Mouse (Mus musculus): ENCODE results near the gene Atxn10. TPM values are rescaled to one million over a fixed set of nuclear protein-coding genes. Genes with fewer than 3 reads are reported as not detected.
A peak's percentile ranks its signal among the peaks of the same experiment; 100 is the strongest.

Gene Atxn10
- polyA plus RNA-seq, 1 experiment from 2014 or later: 548 TPM

GRCm38 (mm10) chr15:85505118-85505925 lies 169.3 kb downstream of the Atxn10 start:
- Histone ChIP-seq H3K4me1 (ENCODE audit: control insufficient read depth, insufficient read depth, low read length) (no peaks in the 10 kb centered on the region; the same call in 1 of the 2 replicates), H3K27me3 (ENCODE audit: control insufficient read depth, insufficient read depth, low read depth, low read length) (no peaks in the 10 kb centered on the region), H3K36me3 (ENCODE audit: control insufficient read depth, insufficient read depth, low read length) (no peaks in the 10 kb centered on the region), H3K4me2 (ENCODE audit: low read length) (no peak overlapping the region), H3K4me3 (ENCODE audit: low read depth, low read length) (no peak overlapping the region), H3K9ac (ENCODE audit: low read depth, low read length) (no peak overlapping the region), H3K27ac (ENCODE audit: low read length) (no peak overlapping the region), H3K9me3 (replicated peaks; ENCODE audit: control insufficient read depth, low read length, poor library complexity, severe bottlenecking) (no peaks in the 10 kb centered on the region)
- ATAC-seq: peak; percentile 41
- 59% methylated on average over 14 of the region's 14 CpGs for WGBS

- Histone ChIP-seq H3K9ac (ENCODE audit: low read depth, low read length) (no peak overlapping the region), H3K27ac (ENCODE audit: low read length) (no peak overlapping the region), H3K4me1 (ENCODE audit: control insufficient read depth, insufficient read depth, low read length) (no peaks in the 10 kb centered on the region; the same call in 1 of the 2 replicates), H3K9me3 (replicated peaks; ENCODE audit: control insufficient read depth, low read length, poor library complexity, severe bottlenecking) (no peaks in the 10 kb centered on the region), H3K4me3 (ENCODE audit: low read depth, low read length) (no peak overlapping the region), H3K4me2 (ENCODE audit: low read length) (no peak overlapping the region), H3K36me3 (ENCODE audit: control insufficient read depth, insufficient read depth, low read length) (no peaks in the 10 kb centered on the region), H3K27me3 (ENCODE audit: control insufficient read depth, insufficient read depth, low read depth, low read length) (no peaks in the 10 kb centered on the region)
- WGBS: 73% methylated on average over 1 of the region's 1 CpGs
- no peak for ATAC-seq
Measured at GRCm38 (mm10) chr15:85506680-85507079, 170.6 kb downstream of the Atxn10 start.

- Histone ChIP-seq H3K4me1 (ENCODE audit: control insufficient read depth, insufficient read depth, low read length) (no peaks in the 10 kb centered on the region; the same call in 1 of the 2 replicates), H3K4me2 (ENCODE audit: low read length) (no peak overlapping the region), H3K36me3 (ENCODE audit: control insufficient read depth, insufficient read depth, low read length) (no peaks in the 10 kb centered on the region), H3K27me3 (ENCODE audit: control insufficient read depth, insufficient read depth, low read depth, low read length) (no peaks in the 10 kb centered on the region), H3K9ac (ENCODE audit: low read depth, low read length) (no peak overlapping the region), H3K4me3 (ENCODE audit: low read depth, low read length) (no peak overlapping the region), H3K27ac (ENCODE audit: low read length) (no peak overlapping the region), H3K9me3 (replicated peaks; ENCODE audit: control insufficient read depth, low read length, poor library complexity, severe bottlenecking) (no peaks in the 10 kb centered on the region)
- 16% methylated on average over 32 of the region's 32 CpGs for WGBS
- ATAC-seq: peak; percentile 33; the same call in 1 of the 2 replicates
Measured at GRCm38 (mm10) chr15:85507370-85508014, 171.4 kb downstream of the Atxn10 start.

Other genes with a start within 250 kb of the Atxn10 start
- 0.15 TPM in 2 replicates for gene Smc1b, start 204.3 kb upstream of the Atxn10 start, polyA plus RNA-seq (2015; fragmentation: Nextera tagmentation; extraction: Ambion mirVana)
- gene Ribc2, start 204.2 kb upstream of the Atxn10 start, polyA plus RNA-seq (2015; fragmentation: Nextera tagmentation; extraction: Ambion mirVana): 0.78 and 1.4 TPM in 2 replicates
- 38.9 and 41.1 TPM in 2 replicates for gene Fbln1, start 130.3 kb upstream of the Atxn10 start, polyA plus RNA-seq (2015; fragmentation: Nextera tagmentation; extraction: Ambion mirVana)
- not detected in 2 replicates for gene 7530416G11Rik, start 167.0 kb downstream of the Atxn10 start, polyA plus RNA-seq (2015; fragmentation: Nextera tagmentation; extraction: Ambion mirVana)
- 22.6 and 25.3 TPM in 2 replicates for gene Wnt7b, start 246.2 kb downstream of the Atxn10 start, polyA plus RNA-seq (2015; fragmentation: Nextera tagmentation; extraction: Ambion mirVana)

Data from midbrain, embryonic 16.5 days (tissue).